Mouse (Mus musculus) cortical plate, adult 2 months (tissue): Measurements from ENCODE around the gene Gm36079.
"Not testable (repeated sequence)": the region's sequence is repeated elsewhere in the genome, so short reads cannot be mapped to it uniquely, and the experiment has no call there.

Source experiments
- CTCF ChIP-seq: fragments of 200-500 bp; IDR thresholded peaks from 2 replicates; pipeline ENCODE4 v1.5.1; 2011; ENCODE audit warnings: mild to moderate bottlenecking, control low read depth, low read length; ENCODE audit not compliant: insufficient read depth; ENCODE audit errors: extremely low read depth
- POLR2A ChIP-seq: fragments of 200-500 bp; IDR thresholded peaks from 2 replicates; pipeline ENCODE4 v1.6.1; 2011; ENCODE audit warnings: mild to moderate bottlenecking, low read length, control low read depth; ENCODE audit not compliant: insufficient read depth; ENCODE audit errors: extremely low read depth

- TF ChIP-seq POLR2A, CTCF: not testable (repeated sequence)
These were observed 1.8 kb downstream of the Gm36079 start for GRCm38 (mm10) chr13:120025004-120025403.
